Mouse (Mus musculus) cerebellum, postnatal 25 days (tissue): Measurements from ENCODE around the gene Dbndd2.
A peak's percentile ranks its signal among the peaks of the same experiment; 100 is the strongest.

ENCODE experiments used
- DNase-seq, 2 experiments: peaks; one replicate each; pipeline ENCODE4 v3.0.0; 2021; ENCODE audit warnings: mixed read lengths in 2 of 2

Dbndd2 gene

DNA sequence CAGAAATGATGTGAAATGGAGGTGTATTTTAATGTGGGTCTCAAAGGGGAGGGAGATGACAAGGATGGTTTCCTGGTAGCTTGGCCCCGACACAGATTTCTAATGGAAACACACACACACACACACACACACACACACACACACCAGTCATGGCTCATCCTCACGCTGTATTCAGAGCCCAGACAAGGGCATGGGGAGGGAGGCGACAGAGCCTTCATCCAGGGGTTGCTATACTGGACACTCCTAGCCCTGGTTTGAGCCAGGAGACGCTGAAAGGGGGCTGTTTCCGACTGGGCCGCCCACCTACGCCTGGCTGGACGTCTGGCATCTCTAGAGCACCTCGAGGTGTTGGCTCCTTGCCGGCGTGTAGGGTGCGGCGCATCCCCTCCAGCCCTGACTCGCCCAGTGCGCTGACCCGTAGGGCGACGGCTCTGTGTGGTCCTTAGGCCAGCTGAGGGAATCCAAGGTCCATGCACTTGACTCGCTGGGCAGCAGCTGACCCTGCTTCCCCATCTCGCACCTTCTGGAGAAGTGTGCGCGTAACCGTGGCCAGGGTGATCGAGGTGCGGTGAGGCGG lies at the start of gene Dbndd2:
Dbndd2 (plus strand) TSS at position 426 of the 577 bp plus-strand sequence.
- DNase-seq, result no peak

DNA sequence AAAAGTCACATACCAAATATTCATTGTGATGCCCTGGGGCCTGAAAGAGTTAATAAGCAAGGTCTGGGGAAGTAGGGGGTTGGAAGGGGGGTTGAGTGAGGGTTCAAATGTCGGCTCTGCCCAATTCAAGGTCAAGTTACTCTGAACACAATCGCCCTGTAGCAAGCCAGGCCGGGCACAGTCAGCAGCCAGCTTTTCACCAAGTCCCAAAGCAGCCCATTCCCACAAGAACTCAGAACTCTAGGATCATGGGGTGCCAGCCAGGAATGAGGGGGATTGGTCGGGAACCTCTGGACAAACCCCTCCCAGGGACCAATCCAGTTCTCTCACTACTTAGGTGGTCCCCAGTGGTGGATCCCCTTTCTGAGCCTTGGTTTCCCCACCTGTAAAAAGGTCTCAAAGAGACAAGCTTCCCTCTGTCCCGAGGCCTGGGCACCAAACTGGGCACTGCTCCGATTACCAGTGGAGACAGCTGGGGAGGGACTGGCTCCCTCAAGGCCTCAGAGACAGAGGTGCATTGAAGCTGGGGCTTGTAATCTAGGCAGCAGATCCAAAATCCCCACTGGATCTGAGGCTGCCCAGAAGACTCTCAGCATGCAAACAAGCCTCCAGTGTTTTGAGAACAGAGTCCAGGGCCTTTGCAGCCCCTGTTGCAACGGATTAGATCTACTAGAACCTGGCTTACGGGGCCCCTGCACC lies 49.5 kb upstream of the Dbndd2 start:
- DNase-seq, result no peak

DNA sequence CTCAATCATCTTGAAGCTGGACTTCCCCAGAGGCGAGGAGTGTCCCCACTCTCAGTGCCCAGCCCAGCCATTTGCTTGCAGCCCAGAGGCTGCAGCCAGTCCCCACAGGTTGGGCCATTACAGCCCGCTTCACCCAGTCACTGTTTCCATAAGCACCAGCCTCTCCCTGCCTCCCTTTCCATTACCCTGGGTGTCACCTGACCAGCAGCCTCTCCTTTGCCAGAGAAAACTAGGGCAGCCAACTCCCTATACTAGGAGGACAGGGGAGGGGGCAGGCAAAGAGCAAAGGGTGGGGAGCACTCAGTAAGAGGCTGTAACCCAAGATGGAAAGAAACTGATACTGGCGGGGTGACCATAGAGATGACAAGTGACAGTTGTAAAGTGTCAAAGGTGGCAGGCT lies 48.9 kb upstream of the Dbndd2 start:
- DNase-seq, result no peak

DNA sequence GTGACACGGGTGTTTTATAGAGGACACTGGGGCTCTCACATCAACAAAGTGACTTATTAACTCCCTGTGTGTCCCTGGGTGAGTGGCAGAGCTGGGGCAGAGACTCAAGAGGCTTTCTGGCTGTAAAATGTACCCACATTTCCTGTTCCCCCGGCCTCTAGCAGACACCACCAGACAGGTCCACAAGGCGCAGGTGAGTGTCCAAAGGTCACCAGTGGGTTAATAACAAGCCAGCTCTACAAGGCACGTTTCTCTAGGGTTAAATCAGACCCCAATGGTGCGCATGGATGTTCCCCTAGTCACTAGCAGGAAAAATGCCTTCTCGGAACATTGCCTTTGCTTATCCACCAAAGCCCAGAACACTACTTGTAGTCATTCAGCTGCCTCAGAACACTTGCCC lies 48.2 kb upstream of the Dbndd2 start:
- DNase-seq, result no peak

DNA sequence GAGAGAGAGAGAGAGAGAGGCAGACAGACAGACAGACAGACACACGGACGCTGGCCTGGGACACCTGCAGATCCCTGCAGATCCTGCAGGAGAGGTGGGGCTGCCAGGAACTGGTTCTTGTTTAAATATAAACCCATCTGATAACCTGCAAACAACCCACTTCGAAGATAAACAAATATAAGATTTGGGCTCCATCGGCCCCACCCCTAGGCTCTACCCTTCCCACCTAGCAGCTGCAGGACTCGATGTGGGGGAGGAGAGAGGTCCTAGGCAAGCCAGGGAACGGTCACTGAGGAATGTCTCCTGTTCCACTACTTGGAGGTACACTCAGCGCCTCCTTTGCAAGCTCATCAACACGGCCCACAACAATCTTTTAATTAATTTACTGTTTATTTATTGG lies 47.6 kb upstream of the Dbndd2 start:
- no peak for DNase-seq

DNA sequence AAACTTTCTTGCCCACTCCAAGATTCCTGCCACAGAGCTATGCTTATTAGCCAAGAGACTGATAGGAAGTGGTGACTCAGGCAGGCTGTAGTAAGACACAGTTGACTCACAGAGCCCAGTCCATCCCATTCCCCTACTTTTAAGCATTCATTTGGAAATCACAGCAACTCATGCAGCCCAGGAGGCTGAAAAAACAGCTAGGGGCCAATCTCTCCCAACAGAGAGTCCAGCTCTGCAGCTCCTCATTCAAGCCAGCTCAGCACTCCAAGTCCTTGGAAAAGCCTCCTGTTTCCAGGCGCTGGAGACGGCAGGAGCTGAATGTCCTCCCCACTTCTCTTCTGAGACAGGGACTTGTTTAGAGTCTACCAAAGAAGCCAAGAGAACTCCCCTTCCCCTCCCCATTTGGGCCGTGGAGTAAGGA lies 46.9 kb upstream of the Dbndd2 start:
- peak in 1 of 2 experiments; percentile 20 for DNase-seq

DNA sequence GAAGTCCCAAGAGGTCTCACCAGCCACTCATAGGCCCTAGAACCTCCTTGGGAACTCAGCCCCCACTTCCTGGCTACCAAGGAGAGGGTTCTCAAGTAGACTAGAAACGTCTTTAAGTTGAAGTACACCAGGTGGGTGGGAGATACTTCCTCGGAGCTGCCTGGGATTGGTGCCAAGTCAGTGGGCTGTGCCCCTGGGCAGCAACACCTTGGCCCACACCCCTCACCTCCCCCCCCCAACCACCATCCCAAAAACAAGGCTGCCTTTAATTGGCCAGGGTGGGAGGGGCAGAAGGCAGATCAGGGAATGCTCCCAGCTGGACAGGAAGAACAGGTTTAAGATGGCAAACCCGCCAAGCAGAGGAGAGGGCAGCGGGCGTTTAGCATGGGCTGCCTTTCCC lies 45.6 kb upstream of the Dbndd2 start:
- no peak for DNase-seq

DNA sequence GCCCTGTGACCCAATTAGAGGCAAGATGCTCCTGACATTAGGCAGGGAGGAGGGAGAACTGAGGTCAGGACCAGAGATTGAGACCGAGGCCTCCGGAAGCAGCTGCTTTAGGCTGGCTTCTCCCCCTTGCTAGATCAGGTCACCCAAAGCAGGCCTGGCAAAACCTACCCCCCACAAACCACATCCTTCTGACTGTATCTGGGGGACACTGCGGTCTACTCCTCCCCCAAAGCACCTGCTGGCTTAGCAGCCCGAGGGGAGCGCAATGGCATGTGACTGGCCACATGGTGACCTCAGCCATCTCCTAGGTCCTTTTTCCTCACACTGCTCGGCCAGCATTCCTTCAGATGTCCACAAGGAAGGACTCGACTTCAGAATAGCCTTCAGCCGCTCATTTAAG lies 44.8 kb upstream of the Dbndd2 start:
- no peak for DNase-seq

DNA sequence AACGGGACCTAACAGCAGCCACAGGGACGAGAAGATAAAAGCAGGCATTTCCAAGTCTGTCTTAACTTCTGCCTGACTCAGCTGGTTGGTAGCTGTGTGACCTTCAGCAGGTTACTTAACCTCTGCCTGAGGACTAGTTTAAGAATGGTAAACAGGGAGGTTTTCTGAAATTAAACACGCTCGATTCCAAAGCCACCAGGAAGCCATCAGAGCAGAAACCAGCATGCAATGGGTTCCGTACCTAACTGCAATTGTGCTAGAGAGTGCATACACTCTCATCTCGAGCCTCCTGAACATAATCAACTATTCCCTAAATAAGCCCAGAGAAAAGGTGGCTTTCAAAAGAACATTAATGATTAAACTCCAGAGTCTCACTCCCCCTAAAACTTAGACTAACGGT lies 44.2 kb upstream of the Dbndd2 start:
- DNase-seq, result no peak

DNA sequence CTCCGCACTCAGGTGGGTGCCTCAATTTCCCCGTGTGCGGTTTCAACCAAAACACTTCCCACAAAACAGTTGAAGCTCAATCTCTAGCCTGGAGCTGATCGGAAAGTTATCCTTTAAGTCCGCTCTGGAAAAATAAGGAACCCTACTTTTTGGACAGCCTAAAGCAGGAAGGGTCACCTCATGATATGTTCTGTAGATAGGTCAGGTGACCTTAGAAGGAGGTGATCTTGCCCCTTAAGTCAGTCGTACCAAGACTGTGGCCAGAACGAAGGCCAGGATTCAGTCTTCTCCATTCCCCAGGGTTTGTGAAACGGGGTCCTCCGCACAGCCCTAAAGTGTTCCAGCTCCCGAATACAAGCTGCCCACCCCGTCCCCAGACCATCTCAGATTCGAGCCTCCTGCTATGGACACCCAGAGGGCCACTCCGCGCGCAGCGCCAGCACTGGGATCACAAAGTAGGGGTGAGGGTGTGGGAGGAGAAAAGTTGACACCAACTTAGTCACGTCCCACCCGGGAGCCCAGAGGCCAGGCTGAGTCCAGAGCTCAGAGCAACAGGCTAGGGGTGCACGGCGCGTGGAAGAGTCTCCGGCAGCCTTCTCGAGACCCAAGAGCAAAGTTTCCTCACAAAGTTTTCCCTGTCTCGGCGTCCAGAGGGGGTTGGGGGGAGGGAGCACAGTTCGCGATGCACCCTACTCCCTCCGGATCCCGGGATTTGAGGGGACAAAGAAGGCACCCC lies 43.4 kb upstream of the Dbndd2 start:
- no peak for DNase-seq

DNA sequence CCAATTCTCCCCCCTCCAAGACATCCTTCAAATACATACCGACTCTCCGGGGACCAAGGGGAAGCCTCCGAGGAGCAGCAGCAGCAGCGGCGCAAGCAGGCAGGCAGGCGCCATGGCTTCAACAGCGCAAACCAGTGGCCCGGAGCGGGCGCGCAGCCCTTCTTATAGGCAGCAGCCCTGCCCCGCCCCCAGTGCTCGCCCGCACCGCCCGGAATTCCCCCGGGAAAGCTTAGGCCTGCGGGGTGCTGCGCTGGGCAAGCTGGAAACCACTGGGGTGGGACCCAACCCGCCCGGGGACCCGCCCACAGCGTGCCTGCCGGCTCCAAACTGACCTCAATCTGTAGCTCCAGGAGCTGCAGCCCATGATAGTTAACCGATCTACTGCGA lies 42.9 kb upstream of the Dbndd2 start:
- DNase-seq, result peak; percentile 48 to 67

DNA sequence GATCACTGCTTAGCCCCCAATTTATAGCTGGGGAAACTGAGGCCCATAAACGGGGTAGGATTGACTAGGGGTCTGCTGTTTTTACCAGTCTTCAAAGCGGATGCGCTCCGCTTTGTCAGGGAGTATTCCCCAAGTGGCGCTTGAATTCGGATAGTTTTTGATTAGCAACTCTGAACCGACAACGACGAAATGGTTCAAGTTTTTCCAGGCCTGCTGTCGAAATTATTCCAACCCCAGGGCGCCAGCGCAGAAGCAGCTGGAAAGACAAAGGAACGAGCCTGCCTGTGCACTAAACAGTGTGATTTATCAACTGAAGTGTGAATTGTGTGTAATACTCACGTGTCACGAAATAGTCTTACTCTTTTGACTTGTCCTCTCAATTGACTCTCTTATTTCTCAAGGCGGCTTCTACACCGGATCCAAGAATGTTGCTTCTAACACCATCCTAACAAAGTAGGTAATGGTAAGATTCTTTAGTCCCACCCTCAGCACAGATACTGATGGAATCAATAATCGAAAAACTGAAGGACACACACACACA lies 42.4 kb upstream of the Dbndd2 start, which contains the start of gene Sdc4:
Sdc4 (minus strand) TSS at position 428 of the 541 bp plus-strand sequence.
- DNase-seq, result no peak

DNA sequence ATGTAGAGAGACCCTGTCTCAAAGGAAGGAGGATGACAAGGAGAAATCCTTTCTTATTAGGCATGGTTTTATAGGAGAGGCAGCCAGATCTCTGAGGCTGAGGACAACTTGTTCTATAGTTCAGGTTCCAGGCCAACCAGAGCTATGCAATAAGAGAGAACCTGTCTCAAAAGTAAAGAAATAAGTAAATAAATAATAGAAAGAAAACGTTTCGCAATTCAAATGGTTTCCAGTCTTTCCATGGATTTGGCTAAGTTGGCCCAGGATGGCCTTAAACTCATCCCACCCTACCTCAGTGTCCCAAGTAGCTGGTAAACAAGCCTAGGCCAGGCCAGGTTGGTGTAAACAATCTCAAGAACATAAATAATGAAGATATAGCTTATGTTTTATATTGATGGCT lies 41.2 kb upstream of the Dbndd2 start:
- no peak for DNase-seq

DNA sequence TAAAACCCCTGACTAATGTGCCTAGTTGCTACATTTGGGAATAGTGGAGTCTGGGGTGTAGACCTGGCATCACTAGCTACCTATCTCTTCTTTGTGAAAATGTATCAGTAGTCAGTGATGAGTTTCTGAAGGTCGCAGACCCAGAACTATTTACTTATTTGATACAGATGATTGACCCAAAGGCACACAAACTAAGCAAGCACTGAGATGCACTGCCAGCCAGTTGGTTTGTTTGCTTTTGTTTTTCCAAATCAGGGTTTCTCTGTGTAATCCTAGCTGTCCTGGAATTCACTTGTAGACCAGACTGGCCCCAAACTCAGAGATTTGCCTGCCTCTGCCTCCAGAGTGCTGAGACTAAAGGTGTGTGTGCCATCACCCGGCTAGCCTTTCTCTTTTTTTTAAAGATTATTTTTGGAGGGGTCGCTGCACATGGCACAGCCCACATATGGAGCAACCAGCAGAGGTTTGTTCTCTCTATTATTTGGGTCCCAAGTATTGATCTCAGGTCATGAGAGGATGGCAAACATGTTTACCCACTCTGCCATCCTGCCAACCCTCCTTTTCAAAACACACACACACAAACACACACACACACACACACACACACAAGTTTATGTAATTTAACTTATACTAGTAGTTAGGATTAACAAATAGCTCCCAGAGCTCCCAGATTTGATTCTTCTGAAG lies 40.4 kb upstream of the Dbndd2 start:
- no peak for DNase-seq

DNA sequence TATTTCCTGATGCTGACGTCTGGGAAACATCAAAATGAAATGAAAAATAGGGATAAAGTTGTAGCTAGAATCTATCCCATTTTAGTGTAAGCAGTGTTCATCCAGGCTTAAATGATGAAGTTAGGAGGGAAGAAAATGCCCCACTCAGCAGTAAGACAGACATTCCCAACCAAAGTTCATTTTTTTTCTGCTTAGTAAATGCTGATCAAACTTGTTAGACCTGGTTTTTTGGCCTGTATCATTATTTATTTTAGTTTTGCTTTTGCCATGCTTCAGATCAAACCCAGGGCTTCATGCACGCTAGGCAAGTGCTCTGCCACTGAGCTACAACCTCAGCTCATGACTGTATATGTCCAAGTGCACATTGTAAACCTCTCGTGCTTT lies 39.8 kb upstream of the Dbndd2 start:
- no peak for DNase-seq

DNA sequence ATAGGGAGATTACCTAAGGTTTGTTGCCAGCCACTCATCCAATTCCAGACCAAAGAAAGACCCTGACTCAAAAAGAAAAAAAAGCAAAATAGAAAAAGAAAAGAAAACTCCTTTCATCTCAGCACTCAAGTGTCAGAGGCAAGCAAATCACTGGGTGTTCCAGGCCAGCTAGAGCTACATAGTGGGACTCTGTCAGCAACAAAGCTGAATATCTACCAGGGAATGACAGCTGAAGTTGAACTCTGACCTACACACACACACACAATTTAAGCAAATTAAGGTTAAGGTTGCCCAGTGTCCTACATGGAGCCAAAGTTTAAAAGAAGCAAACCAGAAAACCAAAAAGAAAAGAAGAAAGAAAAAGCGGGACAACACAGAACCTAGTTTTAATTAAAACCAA lies 37.8 kb upstream of the Dbndd2 start:
- DNase-seq, result no peak

DNA sequence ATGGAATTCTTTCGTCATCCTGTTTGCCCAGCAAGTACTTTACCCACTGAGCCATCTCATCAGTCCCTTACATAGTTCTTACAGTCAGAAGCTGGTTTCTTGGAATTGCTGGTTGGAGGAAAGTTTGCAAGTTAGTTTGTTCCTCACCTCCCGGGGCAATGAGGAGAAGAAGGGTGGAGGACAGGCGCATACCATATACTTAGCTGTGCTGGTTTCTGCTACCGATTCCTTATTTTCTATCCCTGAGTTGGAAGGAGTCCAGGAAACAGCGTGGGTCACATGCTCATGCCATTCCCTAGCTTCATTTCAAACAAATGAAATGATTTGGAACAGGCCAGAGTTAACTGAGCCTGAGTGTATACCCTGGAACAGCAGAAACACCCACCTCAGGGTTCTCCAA lies 37.0 kb upstream of the Dbndd2 start:
- DNase-seq, result no peak

DNA sequence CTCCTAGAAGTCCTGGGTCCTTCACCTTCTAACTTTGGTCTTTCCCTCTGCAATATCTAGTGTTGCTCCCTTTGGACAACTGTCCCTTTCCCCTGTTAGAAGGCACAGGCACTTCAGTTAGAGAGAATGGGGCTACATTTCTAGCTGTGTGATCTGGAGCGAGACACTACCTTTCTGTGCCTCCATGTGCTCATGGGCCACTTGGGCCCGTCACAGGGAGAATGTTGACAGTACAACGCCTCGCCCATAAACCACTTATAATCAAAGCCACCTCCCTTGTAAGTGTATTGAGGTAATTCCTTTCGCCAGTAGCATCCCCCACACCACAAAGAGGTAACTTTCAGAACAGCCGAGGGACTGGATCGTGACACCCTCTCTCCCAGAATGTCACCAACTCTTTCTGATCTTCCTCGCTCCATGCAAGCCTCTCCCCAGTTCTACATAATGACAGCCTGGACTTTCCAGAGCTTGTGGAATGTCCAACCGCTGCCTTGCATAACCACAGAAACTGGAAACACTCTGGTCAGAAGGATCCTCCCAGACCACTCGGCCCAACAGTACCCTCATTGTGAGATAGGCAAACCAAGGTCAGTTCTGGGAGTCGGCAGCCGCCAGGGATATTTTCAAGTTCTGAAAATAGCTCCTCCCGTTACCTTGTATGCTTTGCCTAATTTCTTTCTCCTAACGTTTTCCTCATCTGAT lies 36.4 kb upstream of the Dbndd2 start:
- DNase-seq, result no peak

DNA sequence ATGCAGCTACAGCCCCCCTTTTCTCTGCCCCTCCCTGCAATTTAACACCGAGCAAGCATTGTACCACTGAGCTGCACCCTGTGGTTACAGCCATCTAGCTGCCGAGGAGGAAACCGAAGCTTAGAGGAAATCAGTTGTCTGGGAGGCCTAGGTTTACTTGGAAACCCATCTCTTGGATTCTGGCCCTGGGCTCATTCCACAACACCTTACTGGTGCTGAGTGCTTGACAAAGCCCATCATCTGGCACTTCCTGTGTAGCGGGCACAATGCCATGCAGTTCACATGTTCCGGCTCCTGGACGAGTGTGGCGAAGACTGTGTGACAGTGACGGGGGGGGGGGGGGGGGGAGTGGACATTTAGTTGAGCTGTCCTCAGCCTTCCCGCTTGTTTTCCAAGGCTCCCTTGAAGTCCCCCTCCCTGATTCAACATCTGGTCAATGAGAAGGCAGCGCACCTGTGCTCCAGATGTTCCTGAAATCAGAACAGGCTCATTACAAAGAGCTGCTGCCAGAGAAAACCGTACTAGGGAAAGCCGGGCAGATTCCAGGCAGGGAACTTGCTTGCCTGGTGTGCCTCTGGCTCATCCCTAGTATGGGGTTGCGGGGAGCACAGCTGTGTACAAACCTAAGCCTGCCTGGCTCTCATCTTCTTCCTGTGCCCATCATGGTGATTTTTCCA lies 33.8 kb upstream of the Dbndd2 start:
- no peak for DNase-seq

DNA sequence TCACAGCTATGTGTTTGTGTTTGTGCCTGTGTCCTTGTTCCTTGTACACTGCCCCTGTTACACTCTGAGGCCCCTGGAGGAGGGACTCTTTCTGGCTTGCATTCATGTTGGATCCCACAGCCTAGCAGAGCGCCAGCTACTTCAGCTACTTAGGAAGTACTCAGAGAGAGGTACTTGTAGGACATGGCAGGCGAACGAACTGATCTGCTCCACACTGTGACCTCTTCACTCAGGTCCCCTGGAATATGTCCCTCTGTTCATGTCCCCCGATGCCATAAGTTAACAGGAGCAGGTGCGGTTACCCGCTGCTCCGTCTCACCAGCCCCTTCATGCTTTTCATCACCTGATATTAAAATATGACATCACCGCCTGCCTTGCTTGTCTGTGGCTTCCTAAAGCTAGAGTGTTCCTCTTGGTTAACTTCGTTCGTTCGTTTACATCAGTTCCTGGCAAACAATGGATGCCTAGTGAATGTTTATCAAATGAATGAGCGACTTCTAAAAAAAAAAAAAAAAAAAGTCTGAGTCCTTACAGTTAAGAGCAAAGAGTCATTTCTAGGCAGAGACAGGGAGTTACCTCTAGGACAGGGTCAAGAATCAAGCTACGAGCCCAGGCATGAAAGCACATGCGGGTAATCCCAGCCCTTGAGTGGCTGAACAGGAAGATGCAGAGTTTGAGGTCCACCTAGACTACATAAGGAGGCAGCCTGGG lies 32.7 kb upstream of the Dbndd2 start:
- DNase-seq, result no peak

DNA sequence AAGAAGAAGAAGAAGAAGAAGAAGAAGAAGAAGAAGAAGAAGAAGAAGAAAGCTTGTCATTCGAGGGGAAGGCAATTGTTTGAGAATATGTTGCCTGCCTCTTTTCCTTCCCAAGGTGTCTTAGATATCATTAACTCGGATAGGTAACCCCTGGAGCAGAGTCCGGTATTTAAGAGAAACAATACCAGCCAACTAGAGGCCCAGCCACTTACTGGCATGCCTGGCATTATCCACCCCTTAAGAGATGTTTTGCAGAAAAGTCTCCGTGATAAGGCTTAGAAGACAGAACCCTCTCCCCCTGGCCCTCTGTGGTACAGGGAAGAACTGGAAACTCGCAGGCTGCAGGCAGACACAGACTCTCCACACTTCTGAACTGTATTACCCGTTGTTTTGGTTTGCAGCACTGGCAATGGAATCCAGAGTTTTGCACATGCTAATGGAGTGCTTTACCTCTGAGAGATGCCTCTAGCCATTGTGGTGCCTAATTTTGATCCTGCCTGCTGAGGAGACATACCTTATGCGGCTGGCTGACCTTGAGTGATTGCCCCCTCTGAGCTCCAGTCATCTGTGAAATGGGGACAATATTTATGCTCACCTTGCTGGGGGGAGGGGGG lies 31.9 kb upstream of the Dbndd2 start:
- DNase-seq, result no peak
